Mouse (Mus musculus) liver, postnatal 0 days (tissue): ENCODE data around the gene Samsn1.

Experiments
- CTCF ChIP-seq: sonication (generic); IDR thresholded peaks from 2 replicates; pipeline ENCODE4 v1.5.1; 2016; ENCODE audit warnings: antibody characterized with exemption, low read depth
- EP300 ChIP-seq: IDR thresholded peaks from 2 replicates; pipeline ENCODE4 v1.6.1; 2016; ENCODE audit warnings: antibody characterized with exemption, low read depth, mild to moderate bottlenecking

DNA sequence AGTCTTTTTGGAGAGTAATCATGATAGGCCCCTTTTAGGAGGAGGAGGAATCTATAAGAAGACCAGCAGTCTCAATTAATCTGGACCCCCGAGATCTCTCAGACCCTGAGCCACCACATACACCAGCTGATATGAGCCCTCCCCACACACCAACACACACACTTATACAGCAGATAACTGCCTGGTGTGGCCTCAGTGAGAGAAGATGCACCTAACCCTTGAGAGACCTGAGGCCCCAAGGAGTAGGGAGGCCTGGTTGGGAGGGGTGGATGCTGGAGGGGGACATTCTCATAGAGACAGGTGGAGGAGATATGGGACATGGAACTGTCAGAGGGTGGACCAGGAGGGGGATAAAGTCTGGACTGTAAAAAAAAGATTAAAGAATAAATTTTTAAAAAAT is 128.6 kb downstream of the Samsn1 start:
- TF ChIP-seq EP300 (no peak), CTCF (no peak)
